Mouse (Mus musculus): ENCODE data around the gene Pin1.

Pin1 gene

DNA sequence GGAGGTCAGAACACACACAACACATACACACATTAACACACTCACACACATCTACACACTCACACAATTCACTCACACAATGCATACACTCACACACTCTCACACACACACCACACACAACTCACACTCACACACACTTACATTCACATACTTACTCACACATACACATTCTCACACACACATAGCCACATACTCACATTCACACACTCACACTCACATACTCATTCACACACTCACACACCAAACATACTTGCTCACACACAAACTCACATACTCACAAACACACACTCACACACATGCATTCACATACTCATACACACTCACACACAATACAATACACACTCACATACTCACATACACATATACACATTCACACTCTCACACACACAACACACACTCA lies 53.5 kb downstream of the Pin1 start:
- no peak for DNase-seq (ENCODE audit: low spot score)

DNA sequence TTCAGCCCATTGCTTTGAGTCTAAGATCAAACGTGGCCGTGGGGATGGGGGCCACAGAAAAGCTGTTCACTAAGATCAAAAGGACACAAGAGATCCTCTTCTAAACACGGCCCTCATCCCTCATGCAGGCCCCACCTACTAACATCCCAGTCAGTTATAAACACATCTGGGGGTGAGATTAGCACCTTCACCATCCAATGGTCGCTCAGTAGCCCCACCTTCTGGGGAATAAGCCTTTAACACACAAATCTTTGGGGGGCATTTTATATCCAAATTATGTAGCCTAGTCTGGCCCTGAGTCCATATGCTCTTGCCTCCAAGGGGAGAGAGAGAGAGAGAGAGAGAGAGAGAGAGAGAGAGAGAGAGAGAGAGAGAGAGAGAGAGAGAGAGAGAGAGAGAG lies 54.1 kb downstream of the Pin1 start:
- DNase-seq (ENCODE audit: low spot score) = no peak

DNA sequence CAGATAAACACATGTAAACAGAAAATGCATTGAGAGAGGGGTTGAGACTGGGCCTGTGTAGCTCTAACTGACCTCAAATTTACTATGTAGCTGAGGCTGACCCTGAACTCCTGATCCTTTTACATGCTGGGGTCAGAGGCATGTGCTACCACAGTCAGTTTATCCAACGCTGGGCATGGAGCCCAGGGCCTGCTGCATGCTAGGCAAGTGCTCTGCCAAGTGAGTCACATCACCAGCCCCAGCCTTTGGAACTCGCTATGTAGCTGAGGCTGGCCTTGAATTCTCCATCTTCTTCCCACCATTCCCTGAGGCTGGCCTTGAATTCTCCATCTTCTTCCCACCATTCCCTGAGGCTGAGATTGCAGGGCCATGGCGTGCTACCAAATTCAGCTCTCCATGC lies 58.6 kb downstream of the Pin1 start:
- no peak for DNase-seq (ENCODE audit: low spot score)

DNA sequence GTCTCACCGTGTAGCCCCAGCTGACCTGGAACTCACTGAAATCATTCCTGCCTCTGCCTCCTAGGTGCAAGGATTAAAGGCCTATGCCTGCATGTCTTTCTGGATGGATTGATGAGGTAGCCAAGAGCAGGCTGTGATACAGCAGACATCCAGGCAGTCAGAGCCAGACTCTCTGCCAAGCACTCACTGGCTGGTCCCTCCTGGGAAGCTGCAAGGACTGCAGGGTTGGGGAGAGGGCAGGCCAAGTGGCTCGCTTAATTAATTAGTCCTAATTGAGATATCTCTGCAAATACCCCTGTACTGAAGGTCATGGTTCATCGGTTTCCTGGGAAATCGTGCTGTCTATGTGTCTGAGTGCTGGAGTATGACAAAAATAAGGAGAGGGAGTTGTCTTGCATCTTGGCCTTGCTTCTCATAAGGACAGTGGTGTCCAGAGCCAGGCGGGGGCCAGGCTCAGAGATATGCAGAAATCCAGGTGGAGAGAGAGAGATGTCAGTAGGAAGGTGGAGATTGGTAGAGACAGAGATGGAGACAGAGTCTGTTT lies 61.1 kb downstream of the Pin1 start:
- DNase-seq (ENCODE audit: low spot score) = no peak

- DNase-seq (ENCODE audit: low spot score) = no peak
Observed at GRCm38 (mm10) chr9:20713478-20713987, 61.6 kb downstream of the Pin1 start.

DNA sequence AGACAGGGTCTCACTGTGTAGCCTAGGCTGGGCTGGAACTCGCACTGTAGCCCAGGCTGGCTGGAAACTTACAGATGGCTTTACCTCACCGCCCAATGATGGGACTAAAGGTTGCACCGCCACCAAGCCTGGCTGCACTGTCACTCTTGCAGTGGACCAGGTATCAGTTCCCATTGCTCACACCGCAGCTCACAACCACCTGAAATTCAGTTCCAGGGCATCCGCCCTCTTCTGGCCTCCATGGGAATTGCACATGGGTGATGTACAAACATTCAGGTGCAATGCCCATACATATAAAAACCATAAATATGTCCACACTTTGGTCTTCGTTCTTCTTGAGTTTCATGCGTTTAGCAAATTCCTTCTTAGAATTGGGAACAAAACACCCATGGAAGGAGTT lies 63.4 kb downstream of the Pin1 start:
- no peak for DNase-seq (ENCODE audit: low spot score)

All from testis, postnatal 14 days (tissue).